Mouse (Mus musculus) embryonic facial prominence, embryonic 15.5 days (tissue): ENCODE data around the gene Ykt6. TPM values are rescaled to one million over a fixed set of nuclear protein-coding genes. Genes with fewer than 3 reads are reported as not detected.
"Not testable (repeated sequence)": the region's sequence is repeated elsewhere in the genome, so short reads cannot be mapped to it uniquely, and the experiment has no call there.

ENCODE experiments used
- ATAC-seq: fragments of 200-750 bp; cut with Nextera tagmentation; 2 replicates; pipeline ENCODE4 v1.8.0; 2017; ENCODE audit warnings: low read depth, moderate TSS enrichment; ENCODE audit not compliant: insufficient number of reproducible peaks, low FRiP score, low TSS enrichment
- H3K27ac ChIP-seq: fragments of 300-500 bp; sonication (generic); replicated peaks from 2 replicates; pipeline ENCODE4 v1.5.1; 2015; ENCODE audit warnings: mild to moderate bottlenecking, inconsistent platforms
- H3K27me3 ChIP-seq: fragments of 300-500 bp; sonication (generic); 2 replicates; pipeline ENCODE4 v1.6.1; 2015; ENCODE audit warnings: inconsistent platforms
- H3K36me3 ChIP-seq: fragments of 300-500 bp; sonication (generic); 2 replicates; pipeline ENCODE4 v1.6.1; 2015; ENCODE audit warnings: mild to moderate bottlenecking, inconsistent platforms
- H3K4me1 ChIP-seq: fragments of 300-500 bp; sonication (generic); 2 replicates; pipeline ENCODE4 v1.6.1; 2015; ENCODE audit warnings: inconsistent platforms
- H3K4me2 ChIP-seq: fragments of 300-500 bp; sonication (generic); replicated peaks from 2 replicates; pipeline ENCODE4 v1.6.1; 2015; ENCODE audit warnings: mild to moderate bottlenecking, inconsistent platforms
- H3K4me3 ChIP-seq: fragments of 300-500 bp; sonication (generic); replicated peaks from 2 replicates; pipeline ENCODE4 v1.5.1; 2015; ENCODE audit warnings: mild to moderate bottlenecking, inconsistent platforms
- H3K9ac ChIP-seq: fragments of 300-500 bp; sonication (generic); 2 replicates; pipeline ENCODE4 v1.6.1; 2015; ENCODE audit warnings: inconsistent platforms
- H3K9me3 ChIP-seq: fragments of 300-500 bp; sonication (generic); replicated peaks from 2 replicates; pipeline ENCODE4 v1.6.1; 2016; ENCODE audit warnings: inconsistent platforms
- WGBS: fragments of 180-500 bp; shearing (Covaris S2); methylation state at CpG from one replicate; pipeline ENCODE4 v1.1.7; 2015; 5-methylcytosine and 5-hydroxymethylcytosine counted together
- polyA plus RNA-seq: library from polyadenylated mRNA; unstranded; fragments of >200 nt; fragmentation: Nextera tagmentation; extraction: Ambion mirVana; gene quantifications from 2 replicates; pipeline ENCODE4 v1.2.1, GENCODE M21; 2015

The Ykt6 gene
- polyA plus RNA-seq, 1 experiment from 2014 or later: 64.4 TPM

- Histone ChIP-seq H3K9me3 (no peaks in the 10 kb centered on the region), H3K36me3 (no peaks in the 10 kb centered on the region), H3K27me3 (no peaks in the 10 kb centered on the region), H3K4me1 (peaks cover 8% of the 10 kb centered on the region), H3K4me3 (no peak overlapping the region), H3K27ac (no peak overlapping the region), H3K4me2 (no peak overlapping the region), H3K9ac (no peak overlapping the region)
- WGBS: 72% methylated on average over 3 of the region's 3 CpGs
- no peak for ATAC-seq
Measured at GRCm38 (mm10) chr11:5994880-5995279, 39.4 kb downstream of the Ykt6 start.

- H3K4me2 ChIP-seq: no peak overlapping the region
- H3K27ac ChIP-seq: no peak overlapping the region
- 11% methylated on average over 8 of the region's 8 CpGs for whole genome bisulfite sequencing
- H3K9me3 ChIP-seq: no peaks in the 10 kb centered on the region
- no peaks in the 10 kb centered on the region for H3K36me3 ChIP-seq
- ATAC-seq: no peak
- H3K4me1 ChIP-seq: peaks cover 19% of the 10 kb centered on the region
- H3K9ac ChIP-seq: no peak overlapping the region
- no peaks in the 10 kb centered on the region for H3K27me3 ChIP-seq
- H3K4me3 ChIP-seq: no peak overlapping the region
Measured at GRCm38 (mm10) chr11:5995989-5996388, 40.5 kb downstream of the Ykt6 start.

- Histone ChIP-seq H3K36me3 (no peaks in the 10 kb centered on the region), H3K27ac (no peak overlapping the region), H3K9me3 (no peaks in the 10 kb centered on the region), H3K4me2 (no peak overlapping the region), H3K9ac (no peak overlapping the region), H3K27me3 (no peaks in the 10 kb centered on the region), H3K4me1 (peaks cover 31% of the 10 kb centered on the region), H3K4me3 (no peak overlapping the region)
- WGBS: 93% methylated on average over 2 of the region's 2 CpGs
- no peak for ATAC-seq
Measured at GRCm38 (mm10) chr11:5998472-5998871, 43.0 kb downstream of the Ykt6 start.

GRCm38 (mm10) chr11:5999832-6000771 is 44.6 kb downstream of the Ykt6 start:
- peaks cover 5% of the 10 kb centered on the region; the same call in 1 of the 2 replicates for H3K27me3 ChIP-seq
- H3K4me1 ChIP-seq: peaks cover 28% of the 10 kb centered on the region
- peak; percentile 89 for ATAC-seq
- WGBS: 9% methylated on average over 8 of the region's 8 CpGs
- H3K36me3 ChIP-seq: no peaks in the 10 kb centered on the region
- no peak overlapping the region for H3K4me3 ChIP-seq
- H3K9me3 ChIP-seq: no peaks in the 10 kb centered on the region
- H3K27ac ChIP-seq: peak overlapping the region; percentile 86
- H3K9ac ChIP-seq: no peak overlapping the region
- 0 out of 2 replicates have a peak overlapping the region, but pooled peaks have one; percentile 2 for H3K4me2 ChIP-seq

GRCm38 (mm10) chr11:6000961-6001682 is 45.6 kb downstream of the Ykt6 start:
- Histone ChIP-seq H3K36me3 (no peaks in the 10 kb centered on the region), H3K4me2 (no peak overlapping the region), H3K27ac (peak overlapping the region; percentile 71; the same call in 1 of the 2 replicates), H3K4me1 (peaks cover 28% of the 10 kb centered on the region), H3K27me3 (peaks cover 5% of the 10 kb centered on the region; the same call in 1 of the 2 replicates), H3K9ac (no peak overlapping the region), H3K4me3 (no peak overlapping the region), H3K9me3 (no peaks in the 10 kb centered on the region)
- ATAC-seq: no peak
- 75% methylated on average over 14 of the region's 14 CpGs for WGBS

GRCm38 (mm10) chr11:6001981-6002649 is 46.6 kb downstream of the Ykt6 start:
- peaks cover 5% of the 10 kb centered on the region; the same call in 1 of the 2 replicates for H3K27me3 ChIP-seq
- no peaks in the 10 kb centered on the region for H3K9me3 ChIP-seq
- no peaks in the 10 kb centered on the region for H3K36me3 ChIP-seq
- no peak overlapping the region for H3K27ac ChIP-seq
- 70% methylated on average over 9 of the region's 9 CpGs for WGBS
- H3K4me1 ChIP-seq: peaks cover 28% of the 10 kb centered on the region
- ATAC-seq: no peak
- no peak overlapping the region for H3K4me2 ChIP-seq
- no peak overlapping the region for H3K9ac ChIP-seq
- no peak overlapping the region for H3K4me3 ChIP-seq

- H3K27me3 ChIP-seq: peaks cover 5% of the 10 kb centered on the region; the same call in 1 of the 2 replicates
- H3K36me3 ChIP-seq: no peaks in the 10 kb centered on the region
- ATAC-seq: no peak
- H3K9me3 ChIP-seq: no peaks in the 10 kb centered on the region
- H3K4me2 ChIP-seq: no peak overlapping the region
- no peak overlapping the region for H3K4me3 ChIP-seq
- no peak overlapping the region for H3K9ac ChIP-seq
- H3K27ac ChIP-seq: no peak overlapping the region
- peaks cover 28% of the 10 kb centered on the region for H3K4me1 ChIP-seq
- WGBS: 44% methylated on average over 2 of the region's 2 CpGs
Measured at GRCm38 (mm10) chr11:6003046-6003639, 47.6 kb downstream of the Ykt6 start.

GRCm38 (mm10) chr11:6005374-6006043 is 50.0 kb downstream of the Ykt6 start:
- H3K9ac ChIP-seq, H3K27ac ChIP-seq, ATAC-seq, H3K4me3 ChIP-seq, H3K9me3 ChIP-seq, H3K27me3 ChIP-seq, H3K4me2 ChIP-seq, H3K36me3 ChIP-seq: not testable (repeated sequence)
- H3K4me1 ChIP-seq: peaks cover 17% of the 10 kb centered on the region
- 36% methylated on average over 1 of the region's 4 CpGs for WGBS

GRCm38 (mm10) chr11:6006351-6007009 is 51.0 kb downstream of the Ykt6 start:
- 2% methylated on average over 39 of the region's 44 CpGs for WGBS
- H3K4me1 ChIP-seq, H3K36me3 ChIP-seq, H3K9me3 ChIP-seq, H3K27ac ChIP-seq, H3K9ac ChIP-seq, H3K27me3 ChIP-seq, ATAC-seq: not testable (repeated sequence)
- Histone ChIP-seq H3K4me2 (peak overlapping the region; percentile 54), H3K4me3 (peak overlapping the region; percentile 43)
